Comparison of ENCODE assay signal across 31 mouse cellular contexts in the genomic region with DNA sequence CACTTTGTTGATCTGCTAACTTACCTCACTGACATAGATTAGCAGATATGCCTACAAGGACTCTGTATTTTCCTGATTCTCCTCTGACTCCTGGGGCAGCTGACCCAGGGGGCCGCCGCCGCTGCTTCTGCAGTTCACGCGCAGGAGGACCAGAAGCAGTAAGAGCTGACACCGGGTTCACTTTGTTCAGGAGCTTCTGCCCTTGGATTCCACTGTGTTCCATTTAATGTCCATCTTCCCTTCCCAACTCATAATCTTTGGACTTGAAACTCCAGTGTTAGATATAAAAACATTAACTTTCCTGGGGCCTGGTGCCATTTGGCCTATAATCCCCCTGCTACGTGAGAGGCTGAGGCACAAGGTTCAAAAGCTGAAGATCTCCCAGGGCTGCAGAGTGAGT. TPM values are rescaled to one million over a fixed set of nuclear protein-coding genes. Genes with fewer than 3 reads are reported as not detected.
DNase-seq lines count a peak whose midpoint lies in the region; ATAC-seq and TF ChIP-seq lines count a peak whose summit lies in the region.
"Had no signal": no experiment of that assay in that cellular context is flagged by ENCODE, and none has a peak within 500 bp of the region (broad histone marks: within the 10 kb centered on the region; RNA-seq: fewer than 3 reads in every experiment).

No protein-coding gene starts in this region.

- H3K27ac ChIP-seq in kidney, embryonic 14.5 days (ENCODE audit: low read depth, low read length), result no peak overlapping the region
- H3K27ac ChIP-seq in limb, embryonic 13.5 days, result no peak overlapping the region
- H3K27ac ChIP-seq in limb, embryonic 10.5 days, result no peak overlapping the region
- peak overlapping the region; percentile 77 for H3K27ac ChIP-seq in intestine, postnatal 0 days (ENCODE audit: low read depth, low read length)
- H3K27ac ChIP-seq: heart, embryonic 10.5 days; heart, embryonic 15.5 days; hindbrain, embryonic 12.5 days; hindbrain, postnatal 0 days; limb, embryonic 15.5 days; stomach, embryonic 15.5 days had no signal

- DNase-seq in kidney, adult 11 months, result peak; percentile 85
- DNase-seq in limb, embryonic 10.5 days (ENCODE audit: low spot score), result no peak
- DNase-seq in kidney, postnatal 14 days, result peak; percentile 73
- no peak for DNase-seq in frontal cortex, postnatal 10 days (ENCODE audit: low spot score in 2 of 2)
- DNase-seq: adrenal gland, adult 2 months; adrenal gland, postnatal 36 days; cerebellum, adult 2 months; cerebellum, postnatal 14 days; gastrocnemius, postnatal 10 days; liver, postnatal 0 days; lung, postnatal 36 days; right cerebral cortex, postnatal 25 days had no signal

- no peaks in the 10 kb centered on the region for H3K27me3 ChIP-seq in kidney, embryonic 14.5 days (ENCODE audit: control insufficient read depth, insufficient read depth, low read length)
- H3K27me3 ChIP-seq in limb, embryonic 13.5 days, result peaks cover 4% of the 10 kb centered on the region
- peaks cover 6% of the 10 kb centered on the region for H3K27me3 ChIP-seq in limb, embryonic 10.5 days (ENCODE audit: low read depth, poor library complexity, severe bottlenecking)
- no peaks in the 10 kb centered on the region for H3K27me3 ChIP-seq in intestine, postnatal 0 days (replicated peaks; ENCODE audit: control insufficient read depth, insufficient read depth, low read length)
- H3K27me3 ChIP-seq: heart, embryonic 15.5 days; hindbrain, embryonic 12.5 days; limb, embryonic 15.5 days; stomach, embryonic 15.5 days had no signal

- H3K36me3 ChIP-seq in kidney, embryonic 14.5 days (ENCODE audit: control insufficient read depth, insufficient read depth, low read length), result no peaks in the 10 kb centered on the region
- no peaks in the 10 kb centered on the region for H3K36me3 ChIP-seq in limb, embryonic 13.5 days
- no peaks in the 10 kb centered on the region for H3K36me3 ChIP-seq in limb, embryonic 10.5 days
- H3K36me3 ChIP-seq in intestine, postnatal 0 days (ENCODE audit: control insufficient read depth, insufficient read depth), result no peaks in the 10 kb centered on the region
- H3K36me3 ChIP-seq: heart, embryonic 10.5 days; heart, embryonic 15.5 days; hindbrain, embryonic 12.5 days; limb, embryonic 15.5 days; stomach, embryonic 15.5 days had no signal

- H3K4me3 ChIP-seq in kidney, embryonic 14.5 days (ENCODE audit: low read length), result no peak overlapping the region
- H3K4me3 ChIP-seq in limb, embryonic 13.5 days, result no peak overlapping the region
- no peak overlapping the region for H3K4me3 ChIP-seq in limb, embryonic 10.5 days
- 0 out of 2 replicates have a peak overlapping the region, but pooled peaks have one; percentile 18 for H3K4me3 ChIP-seq in intestine, postnatal 0 days (ENCODE audit: low read depth, low read length)
- H3K4me3 ChIP-seq: heart, embryonic 10.5 days; heart, embryonic 15.5 days; hindbrain, embryonic 12.5 days; limb, embryonic 15.5 days; stomach, embryonic 15.5 days had no signal

- no peak for TF ChIP-seq CTCF in intestine, postnatal 0 days (IDR thresholded peaks at IDR 0.05; ENCODE audit: low read depth)

- no peak overlapping the region for H3K4me2 ChIP-seq in kidney, embryonic 14.5 days (replicated peaks; ENCODE audit: low read depth, low read length)
- H3K4me2 ChIP-seq in limb, embryonic 13.5 days (replicated peaks), result no peak overlapping the region
- peak overlapping the region; percentile 37 for H3K4me2 ChIP-seq in intestine, postnatal 0 days (replicated peaks; ENCODE audit: low read depth)
- H3K4me2 ChIP-seq: heart, embryonic 15.5 days; hindbrain, embryonic 12.5 days; limb, embryonic 15.5 days; midbrain, embryonic 11.5 days; stomach, embryonic 15.5 days had no signal

- ATAC-seq in kidney, embryonic 14.5 days (ENCODE audit: low FRiP score, low TSS enrichment), result no peak
- no peak for ATAC-seq in limb, embryonic 13.5 days (ENCODE audit: low FRiP score, low read depth)
- ATAC-seq in intestine, postnatal 0 days, result 0 out of 2 replicates have a peak, but pooled peaks have one; percentile 13
- no peak for ATAC-seq in CD4-positive, CD25-positive, alpha-beta regulatory T cell, adult 4 months
- ATAC-seq: forebrain, embryonic 16.5 days; hindbrain, postnatal 0 days; liver, postnatal 0 days; midbrain, embryonic 16.5 days had no signal

- H3K4me1 ChIP-seq in kidney, embryonic 14.5 days (ENCODE audit: control insufficient read depth, insufficient read depth, low read length), result peaks cover 4% of the 10 kb centered on the region
- peaks cover 14% of the 10 kb centered on the region for H3K4me1 ChIP-seq in limb, embryonic 13.5 days
- peaks cover 11% of the 10 kb centered on the region for H3K4me1 ChIP-seq in limb, embryonic 10.5 days
- no peaks in the 10 kb centered on the region; the same call in none of the 2 replicates for H3K4me1 ChIP-seq in intestine, postnatal 0 days (replicated peaks; ENCODE audit: control insufficient read depth, insufficient read depth, low read length)

- H3K9me3 ChIP-seq in kidney, embryonic 14.5 days (ENCODE audit: control insufficient read depth, low read length), result no peaks in the 10 kb centered on the region
- H3K9me3 ChIP-seq in limb, embryonic 13.5 days, result peaks cover 5% of the 10 kb centered on the region; the same call in 1 of the 2 replicates
- H3K9me3 ChIP-seq in limb, embryonic 10.5 days (replicated peaks), result no peaks in the 10 kb centered on the region
- no peaks in the 10 kb centered on the region for H3K9me3 ChIP-seq in intestine, postnatal 0 days (ENCODE audit: control insufficient read depth)
- H3K9me3 ChIP-seq: heart, embryonic 10.5 days; heart, embryonic 15.5 days; limb, embryonic 15.5 days; stomach, embryonic 15.5 days had no signal

- H3K9ac ChIP-seq in kidney, embryonic 14.5 days (ENCODE audit: low read depth, low read length), result no peak overlapping the region
- peak overlapping the region; percentile 39; the same call in 1 of the 2 replicates for H3K9ac ChIP-seq in limb, embryonic 13.5 days
- H3K9ac ChIP-seq in intestine, postnatal 0 days (ENCODE audit: low read depth, low read length), result peak overlapping the region; percentile 18; the same call in 1 of the 2 replicates
- H3K9ac ChIP-seq: heart, embryonic 15.5 days; hindbrain, embryonic 12.5 days; limb, embryonic 15.5 days; liver, postnatal 0 days; stomach, embryonic 15.5 days had no signal

- 70% methylated on average over 7 of the region's 7 CpGs for WGBS in kidney, embryonic 14.5 days
- WGBS in limb, embryonic 13.5 days, result 65% methylated on average over 7 of the region's 7 CpGs
- 68% methylated on average over 7 of the region's 7 CpGs for whole genome bisulfite sequencing in limb, embryonic 10.5 days
- 54% methylated on average over 7 of the region's 7 CpGs for WGBS in intestine, postnatal 0 days

RNA-seq across cellular contexts. Expression of gene 1700037H04Rik, which starts 4.0 kb away (rescaled TPM):
- 99.3 and 101 TPM in 2 replicates for polyA plus RNA-seq in kidney, embryonic 14.5 days (2014; fragmentation: Nextera tagmentation; extraction: Ambion mirVana)
- 55.2 and 56.0 TPM in 2 replicates for polyA plus RNA-seq in limb, embryonic 13.5 days (2015; fragmentation: Nextera tagmentation; extraction: Ambion mirVana)
- polyA plus RNA-seq in limb, embryonic 10.5 days (2016; fragmentation: Nextera tagmentation; extraction: Ambion mirVana), result 87.5 and 97.4 TPM in 2 replicates
- polyA plus RNA-seq in intestine, postnatal 0 days (2015; fragmentation: Nextera tagmentation; extraction: Ambion mirVana), result 145 and 164 TPM in 2 replicates
- 10 to 100 TPM; 37.5 to 50.3 TPM for polyA plus RNA-seq in CD4-positive, CD25-positive, alpha-beta regulatory T cell, adult 4 months (2017; shearing (Covaris generic))

RNA-seq across cellular contexts. Expression of gene Cenpb, which starts 15.9 kb away (rescaled TPM):
- polyA plus RNA-seq in kidney, embryonic 14.5 days (2014; fragmentation: Nextera tagmentation; extraction: Ambion mirVana), result 6.9 and 8.0 TPM in 2 replicates
- polyA plus RNA-seq in limb, embryonic 13.5 days (2015; fragmentation: Nextera tagmentation; extraction: Ambion mirVana), result 11.2 and 11.6 TPM in 2 replicates
- 7.7 and 8.9 TPM in 2 replicates for polyA plus RNA-seq in limb, embryonic 10.5 days (2016; fragmentation: Nextera tagmentation; extraction: Ambion mirVana)
- 15.9 and 17.4 TPM in 2 replicates for polyA plus RNA-seq in intestine, postnatal 0 days (2015; fragmentation: Nextera tagmentation; extraction: Ambion mirVana)
- 1 to 10 TPM; 2.1 to 2.5 TPM for polyA plus RNA-seq in CD4-positive, CD25-positive, alpha-beta regulatory T cell, adult 4 months (2017; shearing (Covaris generic))

RNA-seq across cellular contexts. Expression of gene Cdc25b, which starts 22.8 kb away (rescaled TPM):
- polyA plus RNA-seq in kidney, embryonic 14.5 days (2014; fragmentation: Nextera tagmentation; extraction: Ambion mirVana), result 41.5 and 55.7 TPM in 2 replicates
- 57.6 and 60.3 TPM in 2 replicates for polyA plus RNA-seq in limb, embryonic 13.5 days (2015; fragmentation: Nextera tagmentation; extraction: Ambion mirVana)
- 40.8 and 47.4 TPM in 2 replicates for polyA plus RNA-seq in limb, embryonic 10.5 days (2016; fragmentation: Nextera tagmentation; extraction: Ambion mirVana)
- polyA plus RNA-seq in intestine, postnatal 0 days (2015; fragmentation: Nextera tagmentation; extraction: Ambion mirVana), result 10.9 and 12.4 TPM in 2 replicates
- 10 to 100 TPM; 49.8 to 63.9 TPM for polyA plus RNA-seq in CD4-positive, CD25-positive, alpha-beta regulatory T cell, adult 4 months (2017; shearing (Covaris generic))

RNA-seq across cellular contexts. Expression of gene Spef1, which starts 23.2 kb away (rescaled TPM):
- polyA plus RNA-seq in kidney, embryonic 14.5 days (2014; fragmentation: Nextera tagmentation; extraction: Ambion mirVana), result 3.4 and 5.1 TPM in 2 replicates
- 4.7 and 5.5 TPM in 2 replicates for polyA plus RNA-seq in limb, embryonic 13.5 days (2015; fragmentation: Nextera tagmentation; extraction: Ambion mirVana)
- polyA plus RNA-seq in limb, embryonic 10.5 days (2016; fragmentation: Nextera tagmentation; extraction: Ambion mirVana), result 1.7 and 3.4 TPM in 2 replicates
- 2.0 and 2.1 TPM in 2 replicates for polyA plus RNA-seq in intestine, postnatal 0 days (2015; fragmentation: Nextera tagmentation; extraction: Ambion mirVana)
- polyA plus RNA-seq in CD4-positive, CD25-positive, alpha-beta regulatory T cell, adult 4 months (2017; shearing (Covaris generic)), result under 1 TPM; 0.34 to 0.79 TPM

RNA-seq across cellular contexts. Expression of gene Gm11037, which starts 30.6 kb away (rescaled TPM):
- not detected in 2 replicates for polyA plus RNA-seq in kidney, embryonic 14.5 days (2014; fragmentation: Nextera tagmentation; extraction: Ambion mirVana)
- not detected in 2 replicates for polyA plus RNA-seq in limb, embryonic 13.5 days (2015; fragmentation: Nextera tagmentation; extraction: Ambion mirVana)
- polyA plus RNA-seq in limb, embryonic 10.5 days (2016; fragmentation: Nextera tagmentation; extraction: Ambion mirVana), result not detected in 2 replicates
- polyA plus RNA-seq in intestine, postnatal 0 days (2015; fragmentation: Nextera tagmentation; extraction: Ambion mirVana), result not detected in 2 replicates
- polyA plus RNA-seq in CD4-positive, CD25-positive, alpha-beta regulatory T cell, adult 4 months (2017; shearing (Covaris generic)), result not detected
- polyA plus RNA-seq: adrenal gland, adult 2 months; brain, embryonic 14.5 days; cerebellum, adult 2 months; cortical plate, adult 2 months; forebrain, embryonic 11.5 days; forebrain, embryonic 16.5 days; gonadal fat pad, adult 2 months; heart, embryonic 10.5 days; heart, embryonic 15.5 days; hindbrain, embryonic 12.5 days; hindbrain, postnatal 0 days; limb, embryonic 15.5 days; liver, postnatal 0 days; lung, embryonic 16.5 days; midbrain, embryonic 11.5 days; midbrain, embryonic 16.5 days; neural tube, embryonic 11.5 days; stomach, embryonic 15.5 days had no signal

Comparison
In these comparisons a context has a peak if more than half of its experiments do, and no peak if none do; other contexts are left out.
1. DNase-seq: peak in kidney, adult 11 months (single experiment) and kidney, postnatal 14 days (single experiment); none in limb, embryonic 10.5 days (single experiment) and frontal cortex, postnatal 10 days (0 of 2).